Comparison of ENCODE assay signal across 12 mouse cellular contexts in the genomic region with DNA sequence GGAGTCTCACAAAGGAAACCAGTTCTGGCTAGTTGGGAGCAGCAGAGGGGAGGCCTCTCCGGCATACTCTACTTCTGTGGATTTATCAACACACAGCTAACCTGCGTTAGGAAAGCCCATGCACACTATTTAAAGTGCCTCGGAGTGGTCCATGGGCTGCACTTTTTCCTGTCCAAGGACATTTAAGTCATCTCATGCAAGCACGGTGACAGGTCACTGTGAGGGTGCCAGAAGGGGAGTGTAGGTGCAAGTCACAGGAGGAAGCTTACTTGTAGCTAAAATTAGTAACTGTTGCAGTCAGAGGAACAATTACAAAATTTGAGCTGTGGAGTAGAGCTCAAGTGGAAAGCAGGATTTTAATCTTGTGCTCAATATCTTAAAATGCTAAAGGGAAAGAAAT.
DNase-seq lines count a peak whose midpoint lies in the region; ATAC-seq and TF ChIP-seq lines count a peak whose summit lies in the region.
"Had no signal": no experiment of that assay in that cellular context is flagged by ENCODE, and none has a peak within 500 bp of the region (broad histone marks: within the 10 kb centered on the region; RNA-seq: fewer than 3 reads in every experiment).

No protein-coding gene starts in this region.

- peak; percentile 26; the same call in 1 of the 2 replicates for ATAC-seq in heart, embryonic 12.5 days (ENCODE audit: insufficient number of reproducible peaks, low FRiP score)
- ATAC-seq in limb, embryonic 14.5 days (ENCODE audit: low FRiP score, low read depth) = no peak
- no peak for ATAC-seq in megakaryocyte-erythroid progenitor cell, adult 5-6 weeks (replicated peaks; ENCODE audit: low FRiP score, low TSS enrichment, poor library complexity, severe bottlenecking)
- ATAC-seq: liver, embryonic 12.5 days had no signal

- no peak for TF ChIP-seq CTCF in bone marrow, adult 2 months (IDR thresholded peaks at IDR 0.05; ENCODE audit: control insufficient read depth, insufficient read depth, low read length)

- no peak overlapping the region for H3K4me3 ChIP-seq in bone marrow, adult 2 months (replicated peaks; ENCODE audit: control insufficient read depth, low read depth, low read length)
- H3K4me3 ChIP-seq in heart, embryonic 12.5 days = no peak overlapping the region
- no peak overlapping the region for H3K4me3 ChIP-seq in limb, embryonic 14.5 days (replicated peaks; ENCODE audit: low read length)
- H3K4me3 ChIP-seq: forebrain, embryonic 10.5 days; hindbrain, embryonic 12.5 days; liver, embryonic 12.5 days had no signal

- H3K4me1 ChIP-seq in bone marrow, adult 2 months (ENCODE audit: control insufficient read depth, insufficient read depth, low read length) = peaks cover 5% of the 10 kb centered on the region
- peaks cover 69% of the 10 kb centered on the region for H3K4me1 ChIP-seq in heart, embryonic 12.5 days (replicated peaks)
- H3K4me1 ChIP-seq in limb, embryonic 14.5 days (ENCODE audit: control insufficient read depth, insufficient read depth, low read length) = peaks cover 56% of the 10 kb centered on the region
- H3K4me1 ChIP-seq: liver, embryonic 12.5 days had no signal

- no peaks in the 10 kb centered on the region for H3K9me3 ChIP-seq in heart, embryonic 12.5 days (replicated peaks)
- H3K9me3 ChIP-seq in limb, embryonic 14.5 days (ENCODE audit: control insufficient read depth, low read length) = no peaks in the 10 kb centered on the region
- H3K9me3 ChIP-seq: forebrain, embryonic 10.5 days; hindbrain, embryonic 12.5 days; liver, embryonic 12.5 days had no signal

- no peak overlapping the region for H3K9ac ChIP-seq in heart, embryonic 12.5 days
- peak overlapping the region; percentile 28; the same call in 1 of the 2 replicates for H3K9ac ChIP-seq in limb, embryonic 14.5 days (ENCODE audit: low read depth, low read length, severe bottlenecking)
- H3K9ac ChIP-seq: hindbrain, embryonic 12.5 days; liver, embryonic 12.5 days had no signal

- peak; percentile 95 for DNase-seq in heart, adult 11 months
- DNase-seq in heart, postnatal 25 days (ENCODE audit: low spot score) = no peak
- no peak for DNase-seq in limb, embryonic 14.5 days (ENCODE audit: low spot score)
- DNase-seq in left cerebral cortex, adult 9 months (ENCODE audit: low spot score in 2 of 2) = no peak
- no peak for DNase-seq in spleen, postnatal 4 days (ENCODE audit: low spot score in 2 of 2)
- DNase-seq: spleen, adult 18-20 months had no signal

- peak overlapping the region; percentile 86; the same call in 1 of the 2 replicates for H3K27ac ChIP-seq in bone marrow, adult 2 months (ENCODE audit: control insufficient read depth, insufficient read depth, low read depth, low read length, poor library complexity)
- peak overlapping the region; percentile 85 for H3K27ac ChIP-seq in heart, embryonic 12.5 days (ENCODE audit: poor library complexity, severe bottlenecking)
- H3K27ac ChIP-seq in limb, embryonic 14.5 days (replicated peaks; ENCODE audit: low read depth, low read length) = peak overlapping the region; percentile 55
- H3K27ac ChIP-seq: hindbrain, embryonic 12.5 days had no signal

- intact Hi-C loops in heart, postnatal 25 days (cut with DNase I) = loop anchor here (5.0 kb wide), 1 partner anchor 709 kb away; no protein-coding TSS in a partner anchor

- 11% methylated on average over 4 of the region's 4 CpGs for WGBS in bone marrow, adult 2 months
- 35% methylated on average over 4 of the region's 4 CpGs for WGBS in heart, embryonic 12.5 days
- 24% methylated on average over 4 of the region's 4 CpGs for WGBS in limb, embryonic 14.5 days

- no peaks in the 10 kb centered on the region for H3K36me3 ChIP-seq in heart, embryonic 12.5 days
- no peaks in the 10 kb centered on the region for H3K36me3 ChIP-seq in limb, embryonic 14.5 days (ENCODE audit: control insufficient read depth, insufficient read depth, low read length)
- H3K36me3 ChIP-seq: forebrain, embryonic 10.5 days; hindbrain, embryonic 12.5 days; liver, embryonic 12.5 days had no signal

- no peak for TF ChIP-seq POLR2A in bone marrow, adult 2 months (IDR thresholded peaks at IDR 0.05; ENCODE audit: borderline replicate concordance, control insufficient read depth, low read depth, low read length)
- no peak for TF ChIP-seq POLR2A in limb, embryonic 14.5 days (IDR thresholded peaks at IDR 0.05; ENCODE audit: borderline replicate concordance, extremely low read depth, insufficient read depth, insufficient read length)

- H3K27me3 ChIP-seq in heart, embryonic 12.5 days (replicated peaks) = no peaks in the 10 kb centered on the region
- H3K27me3 ChIP-seq in limb, embryonic 14.5 days (ENCODE audit: control insufficient read depth, insufficient read depth, low read length) = no peaks in the 10 kb centered on the region
- H3K27me3 ChIP-seq: hindbrain, embryonic 12.5 days; liver, embryonic 12.5 days had no signal

- H3K4me2 ChIP-seq in heart, embryonic 12.5 days = peak overlapping the region; percentile 15; the same call in 1 of the 2 replicates
- H3K4me2 ChIP-seq in limb, embryonic 14.5 days (replicated peaks; ENCODE audit: low read depth, low read length, severe bottlenecking) = no peak overlapping the region
- H3K4me2 ChIP-seq: hindbrain, embryonic 12.5 days; liver, embryonic 12.5 days had no signal
